Mouse (Mus musculus) layer of hippocampus, postnatal 36 days (tissue): ENCODE results near the gene Olfr1045. TPM values are rescaled to one million over a fixed set of nuclear protein-coding genes. Genes with fewer than 3 reads are reported as not detected.
"Not testable (repeated sequence)": the region's sequence is repeated elsewhere in the genome, so short reads cannot be mapped to it uniquely, and the experiment has no call there.

Experiments
- DNase-seq, 2 experiments: peaks; one replicate each; pipeline ENCODE4 v3.0.0; 2022
- total RNA-seq, 2 experiments: library from RNA; stranded (reverse); gene quantifications; 2 replicates each; pipeline ENCODE4 v1.2.3; 2021

The Olfr1045 gene
- total RNA-seq: not detected

- no peak for DNase-seq
Observed at GRCm38 (mm10) chr2:86202909-86203308, at the start of gene Olfr1045. Gene Olfr1045, minus strand, starts transcription at chr2:86203009.

- DNase-seq: no peak
Observed at GRCm38 (mm10) chr2:86240189-86240588, 37.4 kb upstream of the Olfr1045 start, which contains the start of gene Olfr1048. Gene Olfr1048, minus strand, starts transcription at chr2:86240289.

- no peak for DNase-seq
Observed at GRCm38 (mm10) chr2:86231301-86231700, 28.5 kb upstream of the Olfr1045 start, which contains the start of gene Olfr1047. Gene Olfr1047, minus strand, starts transcription at chr2:86231401.

GRCm38 (mm10) chr2:86219214-86219613 lies 16.4 kb upstream of the Olfr1045 start, which contains the start of gene Olfr1046:
Gene Olfr1046, minus strand, starts transcription at chr2:86219314.
- no peak for DNase-seq

GRCm38 (mm10) chr2:86195863-86196262 lies 6.9 kb downstream of the Olfr1045 start:
- DNase-seq: no peak

GRCm38 (mm10) chr2:86185583-86185982 lies 17.2 kb downstream of the Olfr1045 start, which contains the start of gene Olfr52:
Gene Olfr52, minus strand, starts transcription at chr2:86185683.
- DNase-seq: no peak

GRCm38 (mm10) chr2:86179950-86180349 lies 22.9 kb downstream of the Olfr1045 start:
- no peak for DNase-seq

- no peak for DNase-seq
Observed at GRCm38 (mm10) chr2:86177720-86178119, 25.1 kb downstream of the Olfr1045 start, which contains the start of gene Olfr1044. Gene Olfr1044, minus strand, starts transcription at chr2:86177820.

GRCm38 (mm10) chr2:86175422-86175821 lies 27.4 kb downstream of the Olfr1045 start:
- DNase-seq: not testable (repeated sequence)

GRCm38 (mm10) chr2:86167422-86167821 lies 35.4 kb downstream of the Olfr1045 start, which contains the start of gene Olfr1043:
Gene Olfr1043, minus strand, starts transcription at chr2:86167522.
- DNase-seq: no peak

- DNase-seq: no peak
Observed at GRCm38 (mm10) chr2:86161738-86162137, 41.1 kb downstream of the Olfr1045 start, which contains the start of gene Olfr1042. Gene Olfr1042, minus strand, starts transcription at chr2:86161838.

GRCm38 (mm10) chr2:86146632-86147031 lies 56.2 kb downstream of the Olfr1045 start, which contains the start of gene Olfr1040:
Gene Olfr1040, minus strand, starts transcription at chr2:86146732.
- DNase-seq: no peak

Other genes starting within 250 kb of the Olfr1045 start
- gene Olfr1029, start 229.1 kb downstream of the Olfr1045 start, total RNA-seq: not detected
- gene Olfr1030, start 223.7 kb downstream of the Olfr1045 start, total RNA-seq: not detected
- gene Olfr1031, start 212.7 kb downstream of the Olfr1045 start, total RNA-seq: not detected
- gene Olfr1032, start 197.5 kb downstream of the Olfr1045 start, total RNA-seq: not detected
- gene Olfr1033, start 182.4 kb downstream of the Olfr1045 start, total RNA-seq: not detected
- not detected for gene Olfr1034, start 157.1 kb downstream of the Olfr1045 start, total RNA-seq
- gene Olfr1036, start 129.0 kb downstream of the Olfr1045 start, total RNA-seq: not detected
- gene Olfr1037, start 115.6 kb downstream of the Olfr1045 start, total RNA-seq: not detected
- not detected for gene Olfr1039, start 67.1 kb downstream of the Olfr1045 start, total RNA-seq
- gene Olfr1040, start 56.3 kb downstream of the Olfr1045 start, total RNA-seq: not detected
- gene Olfr1042, start 41.2 kb downstream of the Olfr1045 start, total RNA-seq: not detected
- not detected for gene Olfr1043, start 35.5 kb downstream of the Olfr1045 start, total RNA-seq
- not detected for gene Olfr1044, start 25.2 kb downstream of the Olfr1045 start, total RNA-seq
- not detected for gene Olfr52, start 17.3 kb downstream of the Olfr1045 start, total RNA-seq
- not detected for gene Olfr1046, start 16.3 kb upstream of the Olfr1045 start, total RNA-seq
- gene Olfr1047, start 28.4 kb upstream of the Olfr1045 start, total RNA-seq: not detected
- gene Olfr1048, start 37.3 kb upstream of the Olfr1045 start, total RNA-seq: not detected
- not detected for gene Olfr1049, start 55.3 kb upstream of the Olfr1045 start, total RNA-seq
- gene Olfr1051, start 76.1 kb upstream of the Olfr1045 start, total RNA-seq: not detected
- gene Olfr1052, start 89.4 kb upstream of the Olfr1045 start, total RNA-seq: not detected
- not detected for gene Olfr1053, start 112.3 kb upstream of the Olfr1045 start, total RNA-seq
- gene Olfr1054, start 132.4 kb upstream of the Olfr1045 start, total RNA-seq: not detected
- not detected for gene Olfr1055, start 147.3 kb upstream of the Olfr1045 start, total RNA-seq
- not detected for gene Olfr1056, start 159.5 kb upstream of the Olfr1045 start, total RNA-seq
- gene Olfr1057, start 175.4 kb upstream of the Olfr1045 start, total RNA-seq: not detected
- not detected for gene Olfr1058, start 185.6 kb upstream of the Olfr1045 start, total RNA-seq
- not detected for gene Olfr1061, start 211.0 kb upstream of the Olfr1045 start, total RNA-seq
- not detected for gene Olfr1062, start 223.7 kb upstream of the Olfr1045 start, total RNA-seq
- gene Olfr1065, start 247.6 kb upstream of the Olfr1045 start, total RNA-seq: not detected